Mouse (Mus musculus): ENCODE data around the gene Masp1.

- TF ChIP-seq CTCF (IDR thresholded peaks at IDR 0.05; ENCODE audit: low read depth) (no peak), EP300 (IDR thresholded peaks at IDR 0.05; ENCODE audit: low read depth) (no peak)
Measured at GRCm38 (mm10) chr16:23492783-23493182, 27.8 kb downstream of the Masp1 start.
